Mouse (Mus musculus): ENCODE data around the gene Wdr38. TPM values are rescaled to one million over a fixed set of nuclear protein-coding genes. Genes with fewer than 3 reads are reported as not detected.
A peak's percentile ranks its signal among the peaks of the same experiment; 100 is the strongest.

Gene Wdr38
- 0.99 and 1.1 TPM in 2 replicates for polyA plus RNA-seq (2015; fragmentation: Nextera tagmentation; extraction: Ambion mirVana)

GRCm38 (mm10) chr2:38997386-38998374 is at the start of gene Wdr38:
Wdr38 (plus strand) TSS chr2:38997476.
- Histone ChIP-seq H3K27me3 (no peaks in the 10 kb centered on the region; the same call in 1 of the 2 replicates), H3K9ac (peak within 1 kb of the TSS; percentile 44), H3K4me2 (peak within 1 kb of the TSS; percentile 60), H3K36me3 (peaks cover 27% of the 10 kb centered on the region), H3K9me3 (replicated peaks) (no peaks in the 10 kb centered on the region), H3K27ac (peak within 1 kb of the TSS; percentile 55), H3K4me3 (peak within 1 kb of the TSS; percentile 55), H3K4me1 (replicated peaks) (peaks cover 11% of the 10 kb centered on the region)
- 10% methylated on average over 33 of the region's 33 CpGs for WGBS
- peak; percentile 93 for ATAC-seq (replicated peaks; ENCODE audit: insufficient number of reproducible peaks, insufficient read depth, low FRiP score, low read depth)

DNA sequence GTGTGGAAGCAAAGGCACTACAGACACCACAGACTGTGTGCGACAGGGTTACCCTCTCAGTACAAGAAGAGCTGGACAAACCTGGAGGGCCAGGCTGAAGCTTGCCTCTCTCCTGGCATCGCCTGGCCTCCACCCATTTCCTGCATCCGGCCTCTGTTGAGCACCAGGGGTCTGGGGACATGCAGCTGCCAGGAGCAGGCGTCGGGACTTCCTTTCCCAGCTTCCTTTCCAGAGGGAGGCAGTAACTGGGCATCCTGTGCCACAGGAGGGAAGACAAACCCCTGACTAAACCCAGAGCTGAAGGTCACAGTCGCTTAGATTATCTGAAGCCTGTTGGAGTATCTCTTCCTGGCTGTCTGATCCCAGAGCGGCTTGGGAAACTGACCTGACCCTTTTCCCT is 49.7 kb upstream of the Wdr38 start:
- Histone ChIP-seq H3K4me3 (no peak overlapping the region), H3K9ac (no peak overlapping the region), H3K9me3 (replicated peaks) (no peaks in the 10 kb centered on the region), H3K36me3 (no peaks in the 10 kb centered on the region), H3K27ac (peak overlapping the region; percentile 42; the same call in 1 of the 2 replicates), H3K4me2 (no peak overlapping the region), H3K4me1 (replicated peaks) (peaks cover 21% of the 10 kb centered on the region), H3K27me3 (no peaks in the 10 kb centered on the region)
- 0 out of 2 replicates have a peak, but pooled peaks have one; percentile 3 for ATAC-seq (replicated peaks; ENCODE audit: insufficient number of reproducible peaks, insufficient read depth, low FRiP score, low read depth)
- WGBS: 53% methylated on average over 7 of the region's 7 CpGs

GRCm38 (mm10) chr2:38950281-38950719 is 47.0 kb upstream of the Wdr38 start:
- H3K27ac ChIP-seq: peak overlapping the region; percentile 79
- no peaks in the 10 kb centered on the region for H3K36me3 ChIP-seq
- H3K4me2 ChIP-seq: peak overlapping the region; percentile 42
- H3K4me1 ChIP-seq (replicated peaks): peaks cover 18% of the 10 kb centered on the region
- no peaks in the 10 kb centered on the region for H3K27me3 ChIP-seq
- no peak overlapping the region for H3K4me3 ChIP-seq
- ATAC-seq (replicated peaks; ENCODE audit: insufficient number of reproducible peaks, insufficient read depth, low FRiP score, low read depth): peak; percentile 93
- 0 out of 2 replicates have a peak overlapping the region, but pooled peaks have one; percentile 12 for H3K9ac ChIP-seq
- WGBS: 22% methylated on average over 7 of the region's 7 CpGs
- H3K9me3 ChIP-seq (replicated peaks): no peaks in the 10 kb centered on the region

GRCm38 (mm10) chr2:38953152-38953883 is 44.0 kb upstream of the Wdr38 start:
- no peak overlapping the region for H3K9ac ChIP-seq
- no peaks in the 10 kb centered on the region for H3K36me3 ChIP-seq
- no peak overlapping the region for H3K27ac ChIP-seq
- ATAC-seq (replicated peaks; ENCODE audit: insufficient number of reproducible peaks, insufficient read depth, low FRiP score, low read depth): no peak
- 56% methylated on average over 5 of the region's 5 CpGs for WGBS
- no peak overlapping the region for H3K4me2 ChIP-seq
- no peaks in the 10 kb centered on the region for H3K9me3 ChIP-seq (replicated peaks)
- H3K4me1 ChIP-seq (replicated peaks): peaks cover 18% of the 10 kb centered on the region
- H3K27me3 ChIP-seq: no peaks in the 10 kb centered on the region
- H3K4me3 ChIP-seq: no peak overlapping the region

- 65% methylated on average over 2 of the region's 2 CpGs for WGBS
- H3K9me3 ChIP-seq (replicated peaks): no peaks in the 10 kb centered on the region
- H3K4me1 ChIP-seq (replicated peaks): peaks cover 3% of the 10 kb centered on the region
- H3K9ac ChIP-seq: no peak overlapping the region
- no peaks in the 10 kb centered on the region for H3K27me3 ChIP-seq
- no peak overlapping the region for H3K4me2 ChIP-seq
- no peak for ATAC-seq (replicated peaks; ENCODE audit: insufficient number of reproducible peaks, insufficient read depth, low FRiP score, low read depth)
- no peak overlapping the region for H3K27ac ChIP-seq
- no peak overlapping the region for H3K4me3 ChIP-seq
- H3K36me3 ChIP-seq: no peaks in the 10 kb centered on the region
These were observed 41.2 kb upstream of the Wdr38 start for GRCm38 (mm10) chr2:38956062-38956461.

- WGBS: 68% methylated on average over 5 of the region's 5 CpGs
- H3K4me2 ChIP-seq: no peak overlapping the region
- no peak overlapping the region for H3K4me3 ChIP-seq
- H3K27me3 ChIP-seq: no peaks in the 10 kb centered on the region
- H3K9ac ChIP-seq: no peak overlapping the region
- H3K36me3 ChIP-seq: no peaks in the 10 kb centered on the region
- no peak for ATAC-seq (replicated peaks; ENCODE audit: insufficient number of reproducible peaks, insufficient read depth, low FRiP score, low read depth)
- no peak overlapping the region for H3K27ac ChIP-seq
- H3K9me3 ChIP-seq (replicated peaks): no peaks in the 10 kb centered on the region
- no peaks in the 10 kb centered on the region; the same call in 1 of the 2 replicates for H3K4me1 ChIP-seq (replicated peaks)
These were observed 39.5 kb upstream of the Wdr38 start for GRCm38 (mm10) chr2:38957671-38958223.

DNA sequence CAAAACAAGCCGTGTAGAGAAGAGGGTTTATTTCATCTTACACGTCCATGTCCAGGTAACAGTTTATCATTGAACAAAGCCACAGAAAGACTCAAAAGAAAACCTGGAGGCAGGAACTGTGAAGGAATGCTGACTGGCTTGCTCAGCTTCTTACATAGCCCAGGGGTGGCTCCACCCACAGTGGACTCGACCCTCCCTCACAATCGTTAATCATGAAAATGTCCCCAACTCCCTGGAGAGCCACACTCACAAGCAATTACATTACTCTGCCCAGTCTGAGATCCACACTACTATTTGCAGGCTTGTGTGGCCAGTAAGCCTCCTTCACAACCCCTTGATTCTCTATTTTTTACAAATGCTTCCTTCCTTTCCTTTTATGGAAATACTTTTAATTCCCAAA is 33.1 kb upstream of the Wdr38 start:
- Histone ChIP-seq H3K4me2 (no peak overlapping the region), H3K4me1 (replicated peaks) (no peaks in the 10 kb centered on the region), H3K36me3 (no peaks in the 10 kb centered on the region), H3K9ac (no peak overlapping the region), H3K4me3 (no peak overlapping the region), H3K27me3 (no peaks in the 10 kb centered on the region), H3K9me3 (replicated peaks) (no peaks in the 10 kb centered on the region), H3K27ac (no peak overlapping the region)
- WGBS: 35% methylated on average over 4 of the region's 4 CpGs
- no peak for ATAC-seq (replicated peaks; ENCODE audit: insufficient number of reproducible peaks, insufficient read depth, low FRiP score, low read depth)

DNA sequence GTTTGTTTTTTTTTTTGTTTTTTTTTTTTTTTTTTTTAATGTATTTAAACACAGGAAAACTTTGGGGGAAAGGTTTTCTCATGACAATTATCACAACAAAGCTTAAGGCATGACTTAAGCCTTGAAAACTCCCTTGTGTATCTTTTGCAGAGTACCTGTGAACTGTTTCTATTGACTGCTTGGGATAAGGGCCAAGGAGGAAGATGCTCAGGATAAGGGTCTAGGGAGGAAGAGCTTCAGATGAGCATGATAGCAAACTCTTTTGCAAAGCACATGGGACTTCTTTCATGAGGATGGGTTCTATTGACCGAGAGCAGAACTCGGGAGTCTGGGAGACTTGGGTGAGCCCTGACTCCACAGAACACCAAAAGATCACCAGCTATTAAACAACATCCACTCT is 27.6 kb upstream of the Wdr38 start:
- no peak overlapping the region for H3K4me3 ChIP-seq
- no peaks in the 10 kb centered on the region for H3K4me1 ChIP-seq (replicated peaks)
- no peak for ATAC-seq (replicated peaks; ENCODE audit: insufficient number of reproducible peaks, insufficient read depth, low FRiP score, low read depth)
- no peaks in the 10 kb centered on the region for H3K27me3 ChIP-seq
- 95% methylated on average over 2 of the region's 2 CpGs for WGBS
- no peaks in the 10 kb centered on the region for H3K9me3 ChIP-seq (replicated peaks)
- no peaks in the 10 kb centered on the region for H3K36me3 ChIP-seq
- no peak overlapping the region for H3K4me2 ChIP-seq
- H3K9ac ChIP-seq: no peak overlapping the region
- no peak overlapping the region for H3K27ac ChIP-seq

DNA sequence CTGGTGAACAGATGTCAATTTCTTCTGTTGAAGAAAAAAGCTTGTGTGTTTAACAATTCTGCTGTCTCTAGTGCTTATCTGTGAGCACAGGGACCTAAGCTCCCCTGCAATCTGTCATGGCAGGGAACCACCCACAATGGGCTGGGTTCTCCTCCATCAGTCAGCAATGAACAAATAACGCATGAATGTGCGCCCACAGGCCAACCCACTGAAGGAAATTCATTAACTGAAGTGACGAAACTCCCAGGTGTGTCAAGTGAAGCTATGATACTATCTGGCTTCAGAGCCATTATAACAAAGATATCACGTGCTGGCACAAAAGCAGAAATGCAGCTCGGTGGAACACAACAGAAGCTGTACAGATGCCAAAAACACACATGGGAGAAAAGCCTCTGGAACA is 27.2 kb upstream of the Wdr38 start:
- no peaks in the 10 kb centered on the region for H3K36me3 ChIP-seq
- no peak for ATAC-seq (replicated peaks; ENCODE audit: insufficient number of reproducible peaks, insufficient read depth, low FRiP score, low read depth)

DNA sequence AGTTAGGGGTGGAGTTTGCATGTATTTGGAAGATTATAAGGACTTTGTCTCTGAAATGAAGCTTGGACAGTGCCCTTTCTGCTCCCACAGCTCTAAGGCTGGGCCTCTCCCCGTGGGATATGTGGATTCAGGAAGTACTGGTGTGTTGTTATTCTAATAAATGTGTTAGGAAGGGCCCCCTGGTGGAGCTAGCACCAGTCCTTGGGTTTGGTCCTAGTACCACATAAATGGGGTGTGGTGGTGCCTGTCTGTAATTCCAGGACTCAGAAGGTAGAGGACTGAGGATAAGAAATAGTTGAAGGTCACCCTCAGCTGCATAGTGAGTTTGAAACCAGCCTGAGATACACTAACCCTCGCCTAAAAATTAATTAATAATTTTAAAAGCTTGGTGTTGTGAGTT is 24.1 kb upstream of the Wdr38 start:
- Histone ChIP-seq H3K9me3 (replicated peaks) (no peaks in the 10 kb centered on the region), H3K9ac (no peak overlapping the region), H3K4me2 (no peak overlapping the region), H3K36me3 (no peaks in the 10 kb centered on the region), H3K4me3 (no peak overlapping the region), H3K27me3 (no peaks in the 10 kb centered on the region), H3K4me1 (replicated peaks) (no peaks in the 10 kb centered on the region), H3K27ac (no peak overlapping the region)
- 32% methylated on average over 2 of the region's 2 CpGs for WGBS
- ATAC-seq (replicated peaks; ENCODE audit: insufficient number of reproducible peaks, insufficient read depth, low FRiP score, low read depth): no peak

More for the DNA sequence above, 27.2 kb upstream of the Wdr38 start:
- Histone ChIP-seq H3K27ac (no peak overlapping the region), H3K27me3 (no peaks in the 10 kb centered on the region), H3K9ac (no peak overlapping the region), H3K9me3 (replicated peaks) (no peaks in the 10 kb centered on the region), H3K4me2 (no peak overlapping the region), H3K4me3 (no peak overlapping the region), H3K4me1 (replicated peaks) (no peaks in the 10 kb centered on the region)
- 65% methylated on average over 5 of the region's 5 CpGs for WGBS

DNA sequence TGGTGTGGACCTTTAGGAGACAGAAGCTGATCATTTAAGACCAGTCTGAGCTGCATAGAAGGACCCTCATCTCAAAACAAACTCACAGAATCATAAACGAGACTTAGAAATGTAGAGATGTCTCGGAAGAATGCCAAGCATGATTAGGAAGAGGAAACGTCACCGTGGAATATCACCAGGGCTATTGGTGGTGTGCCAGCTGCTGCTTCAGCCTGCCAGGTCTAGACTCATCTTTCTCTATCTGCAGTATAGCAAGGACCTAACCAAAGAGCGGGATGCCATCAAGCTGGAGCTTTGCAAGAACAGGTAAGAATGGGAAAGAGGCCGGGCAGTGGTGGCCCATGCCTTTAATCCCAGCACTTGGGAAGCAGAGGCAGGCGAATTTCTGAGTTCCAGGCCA is 23.6 kb upstream of the Wdr38 start:
- no peak for ATAC-seq (replicated peaks; ENCODE audit: insufficient number of reproducible peaks, insufficient read depth, low FRiP score, low read depth)
- 68% methylated on average over 7 of the region's 7 CpGs for WGBS
- no peaks in the 10 kb centered on the region for H3K27me3 ChIP-seq

More for the DNA sequence above, 23.6 kb upstream of the Wdr38 start:
- no peak overlapping the region for H3K4me3 ChIP-seq
- no peaks in the 10 kb centered on the region for H3K36me3 ChIP-seq
- H3K9me3 ChIP-seq (replicated peaks): no peaks in the 10 kb centered on the region
- no peak overlapping the region for H3K27ac ChIP-seq
- no peak overlapping the region for H3K4me2 ChIP-seq
- H3K4me1 ChIP-seq (replicated peaks): no peaks in the 10 kb centered on the region
- H3K9ac ChIP-seq: no peak overlapping the region
